Mouse (Mus musculus) ES-E14 (cell line): ENCODE data around the gene Gm49721. TPM values are rescaled to one million over a fixed set of nuclear protein-coding genes. Genes with fewer than 3 reads are reported as not detected.
"Not testable (repeated sequence)": the region's sequence is repeated elsewhere in the genome, so short reads cannot be mapped to it uniquely, and the experiment has no call there.

ENCODE experiments used
- DNase-seq: peaks from one replicate; pipeline ENCODE4 v3.0.0-alpha.2; 2013; ENCODE audit warnings: low read depth, low spot score
- H3K27ac ChIP-seq: 2 replicates; pipeline ENCODE4 v1.5.1; 2012; ENCODE audit warnings: low read depth, mild to moderate bottlenecking, low read length, moderate library complexity, mixed read lengths; ENCODE audit not compliant: poor library complexity, insufficient read depth, severe bottlenecking
- H3K36me3 ChIP-seq: 2 replicates; pipeline ENCODE4 v1.6.1; 2012; ENCODE audit warnings: mild to moderate bottlenecking, low read length, moderate library complexity, mixed read lengths; ENCODE audit not compliant: control insufficient read depth, poor library complexity, insufficient read depth, severe bottlenecking
- H3K4me1 ChIP-seq, 2 experiments: fragments of 150-350 bp in 1 of 2; sonication (generic) in 1 of 2; 2 replicates each; pipeline ENCODE4 v1.6.1; 2012; ENCODE audit warnings: low read length in 2 of 2, mild to moderate bottlenecking in 1 of 2, mixed read lengths in 1 of 2; ENCODE audit not compliant: control insufficient read depth in 2 of 2, insufficient read depth in 2 of 2, poor library complexity in 1 of 2
- H3K4me3 ChIP-seq, 2 experiments: fragments of 150-350 bp in 1 of 2; sonication (generic) in 1 of 2; 2 replicates each; pipeline ENCODE4 v1.5.1; 2012; ENCODE audit warnings: low read length in 2 of 2, low read depth in 1 of 2, mild to moderate bottlenecking in 1 of 2, mixed read lengths in 1 of 2; ENCODE audit not compliant: insufficient read depth in 1 of 2, poor library complexity in 1 of 2, severe bottlenecking in 1 of 2
- H3K9ac ChIP-seq: 2 replicates; pipeline ENCODE4 v1.6.1; 2012; ENCODE audit warnings: low read depth, mild to moderate bottlenecking, low read length, mixed read lengths; ENCODE audit not compliant: poor library complexity, insufficient read depth, severe bottlenecking
- H3K9me3 ChIP-seq: fragments of 150-350 bp; sonication (generic); 2 replicates; pipeline ENCODE4 v1.6.1; 2012; ENCODE audit warnings: low read depth, mild to moderate bottlenecking, low read length; ENCODE audit not compliant: control insufficient read depth, insufficient read depth
- in situ Hi-C, 2 experiments: fragments of 600-800 bp; cut with MboI; formaldehyde crosslinking; loops; one replicate each; pipeline ENCODE4 v1.15.1; 2025; ENCODE audit warnings: low sequenced_read_pairs in 2 of 2, inconsistent platforms in 1 of 2; ENCODE audit not compliant: unreplicated experiment in 2 of 2
- total RNA-seq: library from RNA; depleted of rRNA; stranded (reverse); fragments of 300-350 nt; gene quantifications from 2 replicates; pipeline ENCODE4 v1.2.3, GENCODE M21; 2012

Gene Gm49721
- total RNA-seq, 1 experiment = 0.27 TPM

DNA sequence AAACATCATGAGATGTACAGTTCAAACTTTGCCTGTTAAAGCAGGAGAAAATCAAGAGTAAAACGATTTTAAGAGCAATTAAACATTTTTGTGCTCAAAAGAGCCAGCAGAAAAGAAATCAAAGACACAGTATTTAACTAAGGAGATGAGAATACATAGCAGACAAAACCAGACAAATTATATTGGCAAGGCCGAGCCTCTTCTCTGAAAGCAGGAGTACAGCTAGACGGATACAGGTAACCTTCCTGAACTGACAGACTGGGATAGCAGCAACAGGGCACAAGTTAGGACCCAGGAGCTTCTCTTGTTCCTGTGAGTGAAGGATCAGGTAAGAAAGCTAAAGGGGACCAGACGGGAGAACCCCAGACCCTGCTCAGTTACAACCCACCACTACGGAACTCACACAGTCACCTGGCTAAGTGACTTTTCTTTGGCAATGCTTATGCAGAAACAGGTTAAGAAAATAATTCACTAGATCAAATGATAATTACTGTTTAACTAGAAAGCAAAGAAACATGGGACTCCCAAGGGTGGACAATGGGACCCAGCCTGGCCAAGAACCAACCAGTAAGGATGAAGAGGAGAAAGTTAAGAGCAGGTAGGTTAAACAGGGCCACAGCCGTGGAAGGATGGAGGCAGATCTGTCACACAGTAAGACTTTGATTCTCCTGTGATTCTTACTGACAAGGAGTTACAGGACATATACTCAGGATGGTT, 19.0 kb upstream of the Gm49721 start:
- H3K9me3 ChIP-seq, H3K9ac ChIP-seq, DNase-seq, H3K4me3 ChIP-seq, H3K4me1 ChIP-seq, H3K27ac ChIP-seq, H3K36me3 ChIP-seq: not testable (repeated sequence)
- in situ Hi-C loops = loop anchor here in 1 of 2 experiments (25.0 kb wide), 1 partner anchor 978 kb away; the partner anchor contains the start of genes Rsph3a and Tagap

DNA sequence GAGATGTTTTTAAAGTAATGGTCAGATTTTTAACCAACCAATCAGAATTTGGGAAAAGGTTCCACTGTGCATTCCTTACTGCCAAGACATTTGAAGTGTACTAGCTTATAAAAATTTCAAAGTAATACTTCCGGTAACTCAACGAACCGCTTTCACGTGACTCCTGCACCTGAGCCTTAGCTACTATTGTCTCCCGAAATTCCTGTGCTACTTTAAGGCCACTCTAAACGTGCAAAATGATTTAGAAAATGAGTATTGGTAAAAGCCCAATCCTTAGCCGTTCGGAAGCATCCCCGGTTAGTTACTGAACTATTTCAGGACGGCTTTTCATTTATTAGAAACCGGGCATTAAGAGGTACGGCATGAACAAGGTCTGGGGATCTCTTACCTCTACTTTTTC, 18.4 kb upstream of the Gm49721 start:
- H3K36me3 ChIP-seq, H3K4me1 ChIP-seq, H3K4me3 ChIP-seq, H3K27ac ChIP-seq, H3K9me3 ChIP-seq, DNase-seq, H3K9ac ChIP-seq: not testable (repeated sequence)
- in situ Hi-C loops = loop anchor here in 1 of 2 experiments (25.0 kb wide), 1 partner anchor 977 kb away; the partner anchor contains the start of genes Rsph3a and Tagap

DNA sequence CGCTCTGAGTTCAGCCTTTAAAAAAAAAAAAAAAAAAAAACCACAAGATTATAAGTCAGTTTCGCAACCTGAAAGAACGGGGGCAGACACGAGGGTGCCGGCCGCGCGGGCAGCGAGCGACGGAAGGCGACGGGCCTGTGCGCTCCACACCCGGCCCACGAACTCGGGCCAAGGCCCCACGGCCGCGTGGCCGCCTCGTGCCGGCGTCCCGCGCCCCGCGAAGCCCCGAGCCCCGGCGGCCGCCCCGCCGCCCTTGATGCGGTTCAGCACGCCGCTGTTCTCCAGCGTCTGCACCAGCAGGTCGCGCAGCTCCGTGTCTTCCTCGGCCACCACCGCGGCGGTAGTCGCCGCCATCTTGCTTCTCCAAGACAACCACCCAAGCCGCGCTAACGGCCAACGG, 17.9 kb upstream of the Gm49721 start, which contains the start of gene Tagap1:
Gene Tagap1, minus strand, starts transcription at position 381 of the 400 bp plus-strand sequence.
- not testable (repeated sequence) for H3K4me1 ChIP-seq, H3K27ac ChIP-seq, DNase-seq, H3K36me3 ChIP-seq, H3K9ac ChIP-seq, H3K9me3 ChIP-seq
- H3K4me3 ChIP-seq = peak within 1 kb of the TSS; percentile 39 to 65
- in situ Hi-C loops = loop anchor here in 1 of 2 experiments (25.0 kb wide), 1 partner anchor 977 kb away; the partner anchor contains the start of genes Rsph3a and Tagap

DNA sequence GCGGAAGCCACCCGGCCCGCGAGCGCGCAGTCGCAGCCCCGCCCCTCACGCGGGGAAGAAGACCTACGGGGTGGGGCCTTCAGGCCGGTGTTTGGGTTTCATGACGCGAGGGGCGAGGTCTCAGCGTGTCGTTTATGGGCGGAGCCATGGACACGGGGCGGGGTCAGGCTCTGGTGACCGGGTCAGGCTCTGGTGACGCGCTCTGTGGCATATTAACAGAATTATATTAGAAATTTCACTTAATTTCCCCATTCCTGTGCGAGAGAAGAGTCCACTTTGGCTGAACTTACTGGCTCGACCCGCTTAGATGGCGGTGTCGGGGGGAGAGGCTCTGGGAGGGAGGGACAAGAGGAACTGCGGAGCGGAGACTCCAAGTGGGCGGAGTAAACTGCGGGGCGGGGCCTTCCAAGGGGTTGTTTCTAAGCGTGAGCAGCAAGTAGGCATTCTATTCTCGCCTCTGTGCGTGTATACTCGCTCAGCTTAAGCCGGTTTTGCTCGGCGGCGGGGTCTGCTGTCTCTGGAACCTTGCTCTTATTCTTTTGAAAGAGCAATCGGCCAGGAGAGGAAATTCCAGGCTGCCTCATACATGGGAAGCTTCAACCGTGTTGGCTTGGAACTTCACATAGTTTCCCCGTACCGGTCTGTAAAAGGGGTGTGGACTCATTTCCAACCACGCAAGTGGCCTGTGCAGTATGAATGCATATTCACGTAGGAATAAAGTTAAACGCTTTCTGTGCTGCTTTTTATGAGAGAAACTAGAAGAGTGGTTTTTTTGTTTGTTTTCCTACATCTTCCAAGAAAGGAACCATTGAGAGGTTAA, 17.3 kb upstream of the Gm49721 start:
- not testable (repeated sequence) for DNase-seq, H3K9me3 ChIP-seq, H3K27ac ChIP-seq, H3K36me3 ChIP-seq, H3K9ac ChIP-seq, H3K4me1 ChIP-seq
- H3K4me3 ChIP-seq = peak overlapping the region; percentile 39 to 65; a peak in 3 of 4 replicates
- in situ Hi-C loops = loop anchor here in 1 of 2 experiments (25.0 kb wide), 1 partner anchor 976 kb away; the partner anchor contains the start of genes Rsph3a and Tagap

DNA sequence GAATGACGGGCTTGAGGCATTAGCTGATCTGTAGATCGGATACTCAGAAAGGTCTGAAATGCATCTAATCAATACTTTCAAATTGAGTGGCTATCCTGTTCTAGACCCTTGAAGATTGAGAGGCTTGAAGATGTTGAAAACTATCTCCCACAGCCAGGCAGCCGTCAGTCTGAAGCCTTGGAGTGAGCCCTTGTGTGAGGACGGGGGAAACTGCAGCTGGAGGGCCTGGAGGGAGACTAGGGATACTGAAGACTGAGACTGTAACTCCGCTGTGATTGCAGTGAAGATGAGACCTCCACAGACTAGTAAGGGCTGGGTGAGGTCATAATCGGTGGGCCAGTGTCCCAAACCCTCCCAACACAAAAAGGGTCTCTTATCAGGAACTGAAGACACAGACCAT, 16.4 kb upstream of the Gm49721 start:
- H3K9ac ChIP-seq, H3K27ac ChIP-seq, H3K9me3 ChIP-seq, H3K4me3 ChIP-seq, H3K36me3 ChIP-seq, H3K4me1 ChIP-seq, DNase-seq: not testable (repeated sequence)
- in situ Hi-C loops = loop anchor here in 1 of 2 experiments (25.0 kb wide), 1 partner anchor 975 kb away; the partner anchor contains the start of genes Rsph3a and Tagap

DNA sequence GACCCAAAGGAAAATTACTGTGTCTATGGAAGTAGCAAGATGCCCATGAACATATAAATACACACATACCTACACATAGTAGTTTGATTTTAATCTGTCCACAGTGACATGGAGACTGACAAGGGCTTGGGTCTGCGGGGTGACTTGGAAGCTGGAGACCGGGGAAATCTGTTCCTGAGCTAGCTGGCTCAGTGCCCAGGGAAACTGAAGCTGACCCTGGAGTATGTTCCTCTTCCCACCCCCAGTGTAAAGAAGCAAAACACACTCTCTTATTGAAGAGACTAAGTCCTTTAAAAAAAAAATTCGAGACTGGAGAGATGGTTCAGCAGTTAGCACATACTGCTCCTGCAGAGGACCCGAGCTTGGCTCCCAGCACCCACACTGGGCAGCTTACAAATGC, 15.8 kb upstream of the Gm49721 start:
- H3K9ac ChIP-seq, H3K4me1 ChIP-seq, H3K36me3 ChIP-seq, H3K9me3 ChIP-seq, DNase-seq, H3K27ac ChIP-seq, H3K4me3 ChIP-seq: not testable (repeated sequence)
- in situ Hi-C loops = loop anchor here in 1 of 2 experiments (25.0 kb wide), 1 partner anchor 974 kb away; the partner anchor contains the start of genes Rsph3a and Tagap

DNA sequence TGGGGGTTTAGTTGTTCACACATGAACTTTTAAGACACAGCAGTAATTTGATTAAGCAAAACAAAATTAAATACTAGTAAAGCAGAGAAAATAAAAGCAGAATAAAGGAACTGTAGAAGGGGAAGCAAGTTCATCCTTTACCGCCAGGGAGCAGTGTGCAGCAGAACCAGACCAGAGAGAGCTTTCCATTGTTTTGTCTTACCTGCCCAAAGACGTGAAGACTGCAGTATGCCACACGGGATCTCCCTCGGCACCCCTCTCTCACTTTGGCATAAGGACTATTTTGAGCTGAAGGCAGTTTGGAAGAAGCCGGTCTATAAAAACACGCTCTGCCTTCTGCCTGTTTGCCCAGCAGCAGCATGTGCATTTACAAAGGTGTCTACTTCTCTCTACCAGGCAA, 13.3 kb upstream of the Gm49721 start:
- not testable (repeated sequence) for H3K4me3 ChIP-seq, H3K27ac ChIP-seq, H3K9me3 ChIP-seq, H3K4me1 ChIP-seq, H3K9ac ChIP-seq, H3K36me3 ChIP-seq
- in situ Hi-C loops = loop anchor here in 1 of 2 experiments (25.0 kb wide), 1 partner anchor 972 kb away; the partner anchor contains the start of genes Rsph3a and Tagap
- peak; percentile 33 for DNase-seq

DNA sequence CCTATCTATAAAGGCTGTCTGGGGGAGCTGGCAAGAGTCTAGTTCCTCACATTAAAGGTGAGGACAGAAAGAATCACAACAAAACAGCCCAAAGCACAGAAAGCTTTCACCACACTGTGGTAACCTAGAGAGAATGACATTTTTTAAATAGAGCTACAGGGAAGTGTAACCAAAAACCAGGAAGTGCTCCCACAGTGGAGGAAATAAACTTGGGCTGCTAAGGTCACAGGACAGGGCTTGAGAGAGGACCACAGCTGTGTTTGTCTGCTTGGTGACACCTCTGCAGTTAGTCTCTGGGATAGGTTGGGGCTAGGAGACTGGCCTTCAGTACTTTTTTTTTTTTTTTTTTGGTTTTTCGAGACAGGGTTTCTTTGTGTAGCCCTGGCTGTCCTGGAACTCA, 11.0 kb upstream of the Gm49721 start:
- not testable (repeated sequence) for H3K27ac ChIP-seq, H3K4me1 ChIP-seq, H3K4me3 ChIP-seq, H3K9me3 ChIP-seq, H3K9ac ChIP-seq, DNase-seq, H3K36me3 ChIP-seq
- in situ Hi-C loops = loop anchor here in 1 of 2 experiments (25.0 kb wide), 1 partner anchor 970 kb away; the partner anchor contains the start of genes Rsph3a and Tagap
